Mouse (Mus musculus): ENCODE data around the gene Notch2. TPM values are rescaled to one million over a fixed set of nuclear protein-coding genes. Genes with fewer than 3 reads are reported as not detected.

Gene Notch2
- polyA plus RNA-seq, 1 experiment from 2014 or later = 31.1 TPM

GRCm38 (mm10) chr3:98009190-98009840, 4.0 kb upstream of the Notch2 start:
- Histone ChIP-seq H3K4me3 (ENCODE audit: low read length) (no peak overlapping the region), H3K9me3 (ENCODE audit: low read length) (no peaks in the 10 kb centered on the region), H3K4me1 (ENCODE audit: insufficient read depth, low read length) (0 out of 2 replicates have a peak, but pooled peaks cover 3% of the 10 kb centered on the region), H3K4me2 (replicated peaks; ENCODE audit: low read depth, low read length) (no peak overlapping the region), H3K36me3 (ENCODE audit: insufficient read depth, low read length) (no peaks in the 10 kb centered on the region), H3K27me3 (ENCODE audit: insufficient read depth, low read length) (no peaks in the 10 kb centered on the region), H3K9ac (replicated peaks; ENCODE audit: low read length) (no peak overlapping the region), H3K27ac (ENCODE audit: low read length) (no peak overlapping the region)
- WGBS = 62% methylated on average over 7 of the region's 7 CpGs
- no peak for ATAC-seq (ENCODE audit: low FRiP score, low TSS enrichment)

GRCm38 (mm10) chr3:98013086-98013400, 284 bp upstream of the Notch2 start:
- ATAC-seq (ENCODE audit: low FRiP score, low TSS enrichment) = peak; percentile 73; the same call in 1 of the 2 replicates
- peak overlapping the region; percentile 35; the same call in 1 of the 2 replicates for H3K27ac ChIP-seq (ENCODE audit: low read length)

DNA sequence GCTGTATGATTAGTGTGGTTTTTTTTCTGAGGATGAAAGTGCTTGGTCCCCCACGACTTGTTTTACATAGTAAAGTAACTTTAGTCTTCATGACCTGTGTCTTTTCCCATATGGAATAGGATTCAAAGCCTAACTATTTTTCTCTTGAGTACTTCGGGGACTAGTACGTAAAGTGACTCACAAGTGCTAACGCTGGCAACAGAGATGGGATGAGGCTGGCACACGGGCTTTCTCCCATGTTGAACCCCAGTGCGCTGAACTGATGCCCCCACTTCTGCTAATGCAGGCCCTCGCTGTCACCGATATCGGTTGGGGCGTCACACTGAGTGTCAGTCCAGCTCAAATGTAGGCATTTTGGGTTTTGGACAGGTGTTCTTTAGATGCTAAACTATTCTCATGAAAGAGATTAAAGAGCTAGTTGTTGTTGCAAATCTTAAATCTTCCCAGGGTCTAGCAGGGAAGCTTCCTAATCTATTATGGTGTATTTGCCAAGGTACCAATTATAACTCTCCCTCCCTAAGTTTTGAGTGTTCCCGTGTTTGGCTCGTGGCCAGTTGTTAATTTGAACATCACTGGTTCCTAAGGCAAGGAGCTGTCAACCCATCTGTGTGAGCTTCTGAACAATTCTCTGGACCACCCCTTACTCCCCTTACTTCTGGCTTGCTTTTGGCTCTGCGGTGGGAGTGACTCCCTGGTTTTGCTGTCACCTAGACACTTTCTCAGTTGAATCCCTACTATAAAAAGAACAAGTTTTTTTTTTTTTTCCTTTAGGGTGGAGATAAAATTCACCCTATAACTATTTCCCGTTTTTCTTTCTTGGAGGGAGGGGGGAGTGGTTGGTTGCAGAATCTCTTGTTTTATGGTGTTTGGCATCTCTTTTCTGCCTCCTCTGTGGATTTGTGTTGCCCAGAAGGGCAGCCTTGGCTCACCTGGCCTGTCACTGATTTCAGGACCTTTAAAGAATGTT, 2.2 kb downstream of the Notch2 start:
- 57% methylated on average over 14 of the region's 14 CpGs for WGBS
- ATAC-seq (ENCODE audit: low FRiP score, low TSS enrichment) = no peak
- H3K4me1 ChIP-seq (ENCODE audit: insufficient read depth, low read length) = peaks cover 56% of the 10 kb centered on the region

More at GRCm38 (mm10) chr3:98013086-98013400, 284 bp upstream of the Notch2 start:
- peak overlapping the region; percentile 90 for H3K4me3 ChIP-seq (ENCODE audit: low read length)
- no peaks in the 10 kb centered on the region for H3K9me3 ChIP-seq (ENCODE audit: low read length)
- H3K36me3 ChIP-seq (ENCODE audit: insufficient read depth, low read length) = no peaks in the 10 kb centered on the region
- H3K9ac ChIP-seq (replicated peaks; ENCODE audit: low read length) = peak overlapping the region; percentile 74
- whole genome bisulfite sequencing = 1% methylated on average over 18 of the region's 18 CpGs
- peak overlapping the region; percentile 81 for H3K4me2 ChIP-seq (replicated peaks; ENCODE audit: low read depth, low read length)
- H3K27me3 ChIP-seq (ENCODE audit: insufficient read depth, low read length) = no peaks in the 10 kb centered on the region
- peaks cover 33% of the 10 kb centered on the region for H3K4me1 ChIP-seq (ENCODE audit: insufficient read depth, low read length)

GRCm38 (mm10) chr3:98016901-98017591, 3.7 kb downstream of the Notch2 start:
- no peaks in the 10 kb centered on the region for H3K27me3 ChIP-seq (ENCODE audit: insufficient read depth, low read length)
- H3K4me3 ChIP-seq (ENCODE audit: low read length) = 0 out of 2 replicates have a peak overlapping the region, but pooled peaks have one; percentile 7
- 59% methylated on average over 5 of the region's 5 CpGs for WGBS
- no peaks in the 10 kb centered on the region for H3K9me3 ChIP-seq (ENCODE audit: low read length)
- no peak for ATAC-seq (ENCODE audit: low FRiP score, low TSS enrichment)
- peak overlapping the region; percentile 34 for H3K27ac ChIP-seq (ENCODE audit: low read length)
- H3K9ac ChIP-seq (replicated peaks; ENCODE audit: low read length) = peak overlapping the region; percentile 2
- peaks cover 70% of the 10 kb centered on the region for H3K4me1 ChIP-seq (ENCODE audit: insufficient read depth, low read length)
- H3K4me2 ChIP-seq (replicated peaks; ENCODE audit: low read depth, low read length) = peak overlapping the region; percentile 81
- H3K36me3 ChIP-seq (ENCODE audit: insufficient read depth, low read length) = no peaks in the 10 kb centered on the region

More for the DNA sequence above, 2.2 kb downstream of the Notch2 start:
- Histone ChIP-seq H3K4me2 (replicated peaks; ENCODE audit: low read depth, low read length) (peak overlapping the region; percentile 81), H3K27me3 (ENCODE audit: insufficient read depth, low read length) (no peaks in the 10 kb centered on the region), H3K4me3 (ENCODE audit: low read length) (peak overlapping the region; percentile 90), H3K9ac (replicated peaks; ENCODE audit: low read length) (no peak overlapping the region), H3K27ac (ENCODE audit: low read length) (no peak overlapping the region), H3K36me3 (ENCODE audit: insufficient read depth, low read length) (no peaks in the 10 kb centered on the region), H3K9me3 (ENCODE audit: low read length) (no peaks in the 10 kb centered on the region)

- no peak overlapping the region for H3K4me3 ChIP-seq (ENCODE audit: low read length)
- H3K27me3 ChIP-seq (ENCODE audit: insufficient read depth, low read length) = no peaks in the 10 kb centered on the region
- H3K9me3 ChIP-seq (ENCODE audit: low read length) = no peaks in the 10 kb centered on the region
- H3K36me3 ChIP-seq (ENCODE audit: insufficient read depth, low read length) = no peaks in the 10 kb centered on the region
- no peak overlapping the region for H3K9ac ChIP-seq (replicated peaks; ENCODE audit: low read length)
- WGBS = 86% methylated on average over 4 of the region's 4 CpGs
- peaks cover 67% of the 10 kb centered on the region for H3K4me1 ChIP-seq (ENCODE audit: insufficient read depth, low read length)
- no peak overlapping the region for H3K4me2 ChIP-seq (replicated peaks; ENCODE audit: low read depth, low read length)
- no peak overlapping the region for H3K27ac ChIP-seq (ENCODE audit: low read length)
- no peak for ATAC-seq (ENCODE audit: low FRiP score, low TSS enrichment)
These were observed 4.9 kb downstream of the Notch2 start for GRCm38 (mm10) chr3:98018187-98018586.

GRCm38 (mm10) chr3:98020431-98021229, 7.3 kb downstream of the Notch2 start:
- Histone ChIP-seq H3K27ac (ENCODE audit: low read length) (peak overlapping the region; percentile 35), H3K4me2 (replicated peaks; ENCODE audit: low read depth, low read length) (no peak overlapping the region), H3K36me3 (ENCODE audit: insufficient read depth, low read length) (no peaks in the 10 kb centered on the region), H3K4me1 (ENCODE audit: insufficient read depth, low read length) (peaks cover 84% of the 10 kb centered on the region), H3K9me3 (ENCODE audit: low read length) (no peaks in the 10 kb centered on the region), H3K4me3 (ENCODE audit: low read length) (no peak overlapping the region), H3K27me3 (ENCODE audit: insufficient read depth, low read length) (no peaks in the 10 kb centered on the region), H3K9ac (replicated peaks; ENCODE audit: low read length) (0 out of 2 replicates have a peak overlapping the region, but pooled peaks have one; percentile 37)
- ATAC-seq (ENCODE audit: low FRiP score, low TSS enrichment) = no peak
- 81% methylated on average over 9 of the region's 9 CpGs for WGBS

- Histone ChIP-seq H3K9ac (replicated peaks; ENCODE audit: low read length) (peak overlapping the region; percentile 24), H3K36me3 (ENCODE audit: insufficient read depth, low read length) (no peaks in the 10 kb centered on the region), H3K27me3 (ENCODE audit: insufficient read depth, low read length) (no peaks in the 10 kb centered on the region), H3K4me3 (ENCODE audit: low read length) (peak overlapping the region; percentile 13; the same call in 1 of the 2 replicates), H3K4me2 (replicated peaks; ENCODE audit: low read depth, low read length) (peak overlapping the region; percentile 45), H3K27ac (ENCODE audit: low read length) (peak overlapping the region; percentile 91), H3K4me1 (ENCODE audit: insufficient read depth, low read length) (peaks cover 81% of the 10 kb centered on the region), H3K9me3 (ENCODE audit: low read length) (no peaks in the 10 kb centered on the region)
- peak; percentile 68 for ATAC-seq (ENCODE audit: low FRiP score, low TSS enrichment)
- 5% methylated on average over 13 of the region's 13 CpGs for WGBS
These were observed 11.0 kb downstream of the Notch2 start for GRCm38 (mm10) chr3:98024288-98024848.

DNA sequence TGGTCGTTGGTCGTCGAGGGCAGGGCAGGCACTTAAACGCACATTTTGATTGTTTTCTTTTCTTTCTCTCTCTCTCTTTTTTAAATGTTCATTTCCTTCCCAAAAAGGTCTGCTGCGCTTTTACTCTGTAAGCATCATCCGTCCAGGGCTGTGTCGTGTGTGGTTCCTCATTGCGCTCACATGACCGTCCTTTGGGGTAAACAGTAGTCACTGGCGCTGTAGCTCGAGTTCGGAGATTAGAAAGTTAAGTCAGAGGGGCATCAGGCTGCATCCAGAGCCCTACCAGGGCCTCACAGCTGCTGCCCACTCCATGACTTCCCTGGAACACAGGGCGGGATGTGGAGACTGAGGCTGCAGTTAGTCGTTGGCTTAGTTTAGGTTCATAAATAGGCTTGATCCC, 12.2 kb downstream of the Notch2 start:
- WGBS = 46% methylated on average over 14 of the region's 14 CpGs
- Histone ChIP-seq H3K9ac (replicated peaks; ENCODE audit: low read length) (peak overlapping the region; percentile 39; the same call in 1 of the 2 replicates), H3K36me3 (ENCODE audit: insufficient read depth, low read length) (no peaks in the 10 kb centered on the region), H3K4me3 (ENCODE audit: low read length) (no peak overlapping the region), H3K27ac (ENCODE audit: low read length) (peak overlapping the region; percentile 91), H3K9me3 (ENCODE audit: low read length) (no peaks in the 10 kb centered on the region), H3K4me2 (replicated peaks; ENCODE audit: low read depth, low read length) (no peak overlapping the region), H3K27me3 (ENCODE audit: insufficient read depth, low read length) (no peaks in the 10 kb centered on the region), H3K4me1 (ENCODE audit: insufficient read depth, low read length) (peaks cover 80% of the 10 kb centered on the region)
- no peak for ATAC-seq (ENCODE audit: low FRiP score, low TSS enrichment)

Data from kidney, embryonic 16.5 days (tissue).